Mouse (Mus musculus) layer of hippocampus, adult 18-20 months (tissue): ENCODE measurements around the gene A4galt. TPM values are rescaled to one million over a fixed set of nuclear protein-coding genes. Genes with fewer than 3 reads are reported as not detected.
A peak's percentile ranks its signal among the peaks of the same experiment; 100 is the strongest.

ENCODE experiments used
- DNase-seq, 2 experiments: peaks; one replicate each; pipeline ENCODE4 v3.0.0; 2022; ENCODE audit warnings: low spot score in 2 of 2
- total RNA-seq, 2 experiments: library from RNA; stranded (reverse); gene quantifications; 2 replicates each; pipeline ENCODE4 v1.2.3; 2021

A4galt gene
- total RNA-seq, 2 experiments from 2014 or later = 3.0 to 3.5 TPM

GRCm38 (mm10) chr15:83226066-83226834, 25.3 kb downstream of the A4galt start:
- no peak for DNase-seq

DNA sequence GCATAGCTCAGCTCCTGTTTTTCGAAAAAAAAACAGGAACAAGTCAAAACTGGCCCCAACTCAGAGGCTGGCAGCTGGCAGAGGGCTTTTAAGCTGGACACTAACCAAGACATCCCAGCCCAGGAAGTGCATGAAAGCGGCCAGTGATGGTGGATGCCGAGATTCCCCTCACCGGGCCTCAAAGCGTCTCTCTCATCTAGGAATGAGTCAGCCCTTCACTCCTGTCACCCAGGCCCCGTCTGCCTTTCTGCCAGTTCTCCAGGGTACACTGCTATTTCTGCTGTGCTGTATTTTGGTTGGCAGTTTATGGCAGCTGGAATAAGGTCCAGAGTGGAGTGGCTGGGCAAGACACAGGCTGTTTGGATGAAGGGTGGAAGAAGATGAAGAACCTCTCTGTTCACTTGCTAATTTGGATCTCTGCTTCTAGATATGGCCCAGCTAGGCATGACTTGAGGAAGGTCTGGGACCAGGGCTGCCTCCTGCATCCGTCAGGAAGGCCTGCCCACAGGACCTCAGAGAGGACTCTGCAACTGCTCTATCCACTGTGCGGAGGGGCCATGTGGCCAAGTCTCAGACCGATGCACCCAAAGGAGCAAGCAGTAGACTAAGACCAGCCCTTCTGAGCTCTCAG, 27.3 kb downstream of the A4galt start:
- DNase-seq = peak; percentile 4 to 19

- DNase-seq = peak in 1 of 2 experiments; percentile 2
Observed at GRCm38 (mm10) chr15:83223208-83223962, 28.2 kb downstream of the A4galt start.

GRCm38 (mm10) chr15:83221721-83222120, 29.9 kb downstream of the A4galt start:
- no peak for DNase-seq

DNA sequence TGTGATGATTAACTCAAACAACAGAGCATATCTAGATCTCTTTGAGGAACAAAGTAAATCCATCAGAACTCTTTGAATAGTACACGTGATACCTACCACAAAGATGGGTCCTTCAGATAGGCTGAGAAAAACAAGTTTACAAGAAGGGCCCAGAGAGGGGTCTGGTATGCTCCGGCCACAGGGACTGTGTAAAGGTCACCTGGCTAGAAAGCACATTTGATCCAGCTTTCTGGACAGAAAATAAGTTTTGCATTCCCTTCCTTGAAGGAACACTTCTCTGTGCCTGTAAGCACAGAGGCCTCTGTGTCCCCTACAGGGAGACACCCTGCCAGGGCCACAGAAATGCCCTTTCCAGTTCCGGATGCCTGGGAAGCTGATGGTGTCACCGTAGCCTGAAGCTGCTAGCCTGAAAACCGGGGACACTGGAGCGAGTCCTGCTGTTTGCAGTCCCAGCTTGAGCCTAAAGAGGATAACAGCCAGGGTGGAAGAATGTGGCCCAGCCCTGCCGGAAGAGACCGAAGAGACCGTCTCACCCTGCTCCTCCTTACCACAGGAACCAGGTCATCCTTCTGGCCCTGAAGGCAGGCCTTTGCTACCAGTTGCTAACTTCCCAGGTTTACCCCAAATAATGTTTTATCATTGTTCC, 31.1 kb downstream of the A4galt start:
- DNase-seq = no peak

DNA sequence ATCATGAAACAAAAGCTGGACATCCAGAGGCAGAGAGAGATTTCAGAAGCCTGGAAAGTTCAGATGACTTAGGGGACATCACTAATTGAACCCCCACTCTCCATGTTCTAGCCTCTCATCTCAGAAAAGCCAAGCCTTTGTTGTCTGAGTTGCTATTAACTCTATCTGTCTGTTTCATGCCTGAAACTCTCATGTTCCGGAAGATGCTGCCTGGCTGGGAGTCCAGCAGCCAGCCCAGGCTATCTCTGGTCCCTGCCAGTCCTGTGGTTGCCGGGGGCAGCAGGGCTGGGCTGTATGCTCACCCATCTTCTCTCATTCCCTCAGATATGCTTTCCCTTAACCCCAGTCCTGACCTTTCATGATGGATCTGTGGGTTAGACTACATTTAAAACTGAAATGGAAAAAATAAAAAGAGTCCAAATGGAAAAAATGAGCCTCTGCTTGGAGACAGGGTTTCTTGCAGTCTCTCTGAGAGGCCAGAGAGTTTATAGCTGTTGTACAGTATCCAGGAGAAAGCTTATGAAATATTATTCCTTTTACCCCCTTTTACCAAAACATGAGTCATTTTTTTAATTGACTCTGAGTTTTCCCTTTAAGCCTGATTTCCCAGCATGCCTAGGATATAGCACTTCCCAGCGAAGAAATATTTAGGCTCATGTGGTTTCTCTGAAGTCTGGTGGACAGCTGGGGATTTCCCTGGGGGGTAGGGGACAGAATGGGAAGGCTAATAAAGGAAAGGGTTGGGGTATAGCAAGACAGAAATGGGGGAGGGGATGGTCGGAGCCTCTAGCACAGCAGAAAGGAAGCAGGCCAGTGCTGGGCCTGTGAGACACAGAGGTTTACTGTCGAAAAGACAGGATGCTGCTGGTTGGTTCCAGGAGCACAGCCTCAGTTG, 36.0 kb downstream of the A4galt start:
- DNase-seq = no peak

GRCm38 (mm10) chr15:83210229-83210628, 41.3 kb downstream of the A4galt start:
- DNase-seq = peak; percentile 8 to 62

DNA sequence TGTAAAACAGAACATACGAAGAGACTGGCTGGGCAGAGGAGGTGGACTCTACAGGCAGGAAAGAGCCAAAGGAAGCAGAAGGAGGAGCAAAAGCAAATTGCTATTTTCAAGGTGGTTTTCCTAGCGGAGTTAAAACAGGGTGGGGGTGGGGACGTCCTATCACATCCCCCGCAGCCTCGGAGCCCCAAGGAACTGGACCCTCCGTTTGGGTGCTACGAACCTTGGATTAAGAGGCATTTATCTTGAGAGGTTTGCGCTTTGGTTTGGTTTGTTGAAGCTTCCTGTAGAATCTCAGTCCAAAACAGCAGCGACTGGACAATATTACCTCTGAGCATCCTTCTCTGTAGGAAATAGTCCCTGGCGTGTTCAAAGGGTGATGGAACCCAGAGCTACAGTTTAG, 41.9 kb downstream of the A4galt start:
- DNase-seq = no peak

GRCm38 (mm10) chr15:83209092-83209695, 42.4 kb downstream of the A4galt start:
- no peak for DNase-seq

DNA sequence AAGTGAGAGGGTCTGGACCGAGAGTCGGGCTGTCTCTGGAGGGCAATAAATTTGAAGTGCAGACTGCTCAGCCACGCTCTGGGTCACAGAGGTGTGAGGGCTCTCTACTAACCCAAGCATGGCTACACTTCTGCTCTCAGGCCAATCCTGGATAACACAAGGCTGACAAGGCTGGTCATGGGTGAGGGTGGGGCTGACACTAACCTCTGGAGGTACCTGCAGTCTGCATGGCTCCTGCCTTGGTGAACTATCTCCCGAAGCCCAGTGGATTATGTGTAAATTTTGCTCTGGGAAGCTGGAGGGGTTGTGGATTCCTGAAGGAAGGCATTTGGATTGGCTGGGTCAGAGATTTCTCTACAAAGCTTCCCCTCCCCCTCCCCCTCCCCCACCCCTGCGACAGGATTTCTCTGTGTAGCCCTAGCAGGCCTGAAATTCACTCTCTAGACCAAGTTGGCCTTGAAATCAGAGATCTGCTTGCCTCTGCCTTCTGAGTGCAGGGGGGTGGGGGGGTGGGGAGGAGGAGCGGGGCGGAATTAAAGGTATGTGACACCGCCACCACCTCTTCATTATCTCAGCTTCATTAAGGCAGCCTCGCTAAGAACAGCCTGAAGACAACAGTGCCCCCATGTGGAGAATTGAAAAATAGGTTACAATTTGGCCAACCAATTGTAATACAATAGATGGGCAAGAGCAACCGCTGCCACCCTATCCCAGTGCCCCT, 46.7 kb downstream of the A4galt start:
- peak; percentile 22 to 80 for DNase-seq

- DNase-seq = no peak
Observed at GRCm38 (mm10) chr15:83202412-83202811, 49.2 kb downstream of the A4galt start.

DNA sequence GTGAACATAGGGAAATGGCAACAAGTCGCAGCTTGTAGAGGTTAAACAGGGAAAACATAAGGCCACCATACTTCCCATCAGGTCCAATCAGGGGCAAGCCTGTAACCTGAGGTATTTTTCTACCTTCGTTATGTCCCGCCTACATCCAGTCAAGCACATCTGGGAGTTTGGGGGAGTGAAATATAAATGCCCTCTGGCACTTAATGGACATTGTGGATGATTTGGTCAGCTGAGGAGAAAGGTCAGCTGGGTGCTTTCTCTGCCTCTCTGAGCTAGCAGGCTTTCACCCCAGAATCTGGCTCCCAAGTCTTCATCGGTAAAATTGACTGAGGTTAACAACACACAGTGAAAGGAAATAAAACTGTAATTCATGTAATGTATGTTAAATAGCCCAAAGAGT, 58.2 kb downstream of the A4galt start:
- DNase-seq = no peak

GRCm38 (mm10) chr15:83182351-83182750, 69.2 kb downstream of the A4galt start:
- no peak for DNase-seq

- DNase-seq = no peak
Observed at GRCm38 (mm10) chr15:83181800-83182330, 69.7 kb downstream of the A4galt start.

DNA sequence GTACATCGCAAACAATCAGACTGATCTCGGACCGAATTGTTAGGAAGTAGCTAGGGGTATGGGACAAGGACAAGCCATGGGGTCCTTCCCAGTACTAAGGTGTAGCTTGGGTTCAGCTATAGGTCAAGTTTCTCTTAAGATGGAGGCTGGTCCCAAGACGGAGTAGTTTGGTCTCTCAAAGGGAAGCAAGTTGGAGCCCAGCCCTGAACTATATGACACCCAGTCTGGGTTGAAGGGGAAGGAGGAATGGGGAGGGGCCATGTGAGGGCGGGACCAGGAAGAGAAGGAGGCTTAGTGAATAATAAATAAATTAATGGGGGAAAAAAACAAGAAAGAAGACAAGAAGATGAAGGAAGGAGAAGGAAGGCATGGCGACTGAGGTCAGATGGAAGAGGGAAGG, 71.6 kb downstream of the A4galt start:
- no peak for DNase-seq
